Mouse (Mus musculus) skeletal muscle tissue, adult 2 months (tissue): ENCODE results near the gene Tlnrd1.

Experiments
- DNase-seq: peaks from one replicate; pipeline ENCODE4 v3.0.0-alpha.2; 2012; ENCODE audit warnings: low read depth, low spot score

The Tlnrd1 gene

GRCm38 (mm10) chr7:83844807-83845206, 39.3 kb downstream of the Tlnrd1 start:
- DNase-seq, result no peak

- DNase-seq, result no peak
These were observed 41.4 kb downstream of the Tlnrd1 start for GRCm38 (mm10) chr7:83842486-83843259.

GRCm38 (mm10) chr7:83840076-83840475, 44.0 kb downstream of the Tlnrd1 start:
- no peak for DNase-seq

GRCm38 (mm10) chr7:83838525-83839224, 45.4 kb downstream of the Tlnrd1 start:
- DNase-seq, result no peak
